Mouse (Mus musculus) central nervous system, embryonic 14 days (tissue): ENCODE measurements around the gene Vmn2r109. TPM values are rescaled to one million over a fixed set of nuclear protein-coding genes. Genes with fewer than 3 reads are reported as not detected.

Source experiments
- polyA plus RNA-seq: library from polyadenylated mRNA; depleted of rRNA; stranded (reverse); fragments of >200 nt; gene quantifications from 2 replicates; pipeline ENCODE4 v1.2.3, GENCODE M21; 2012; rRNA removed

The Vmn2r109 gene
- not detected in 2 replicates for polyA plus RNA-seq

GRCm38 (mm10) chr17:20564656-20565055 lies at the start of gene Vmn2r109:
Gene Vmn2r109 (minus strand): TSS chr17:20564756.

GRCm38 (mm10) chr17:20596323-20596722 lies 31.8 kb upstream of the Vmn2r109 start, which contains the start of gene Vmn2r110:
Gene Vmn2r110 (minus strand): TSS chr17:20596423.

GRCm38 (mm10) chr17:20497858-20498257 lies 66.7 kb downstream of the Vmn2r109 start, which contains the start of gene Vmn1r225:
Gene Vmn1r225 (plus strand): TSS chr17:20498158.

Other genes with a start within 250 kb of the Vmn2r109 start
- gene Vmn2r107, start 219.5 kb downstream of the Vmn2r109 start, polyA plus RNA-seq, result not detected in 2 replicates
- gene Vmn1r224, start 150.6 kb downstream of the Vmn2r109 start, polyA plus RNA-seq, result not detected in 2 replicates
- not detected in 2 replicates for gene Vmn2r108, start 83.4 kb downstream of the Vmn2r109 start, polyA plus RNA-seq
- gene Vmn1r225, start 66.6 kb downstream of the Vmn2r109 start, polyA plus RNA-seq, result not detected in 2 replicates
- not detected in 2 replicates for gene Vmn2r110, start 31.7 kb upstream of the Vmn2r109 start, polyA plus RNA-seq
- gene Fpr-rs3, start 60.1 kb upstream of the Vmn2r109 start, polyA plus RNA-seq, result not detected in 2 replicates
- gene Vmn1r226, start 118.1 kb upstream of the Vmn2r109 start, polyA plus RNA-seq, result not detected in 2 replicates
- gene Vmn1r227, start 165.1 kb upstream of the Vmn2r109 start, polyA plus RNA-seq, result not detected in 2 replicates
- gene Vmn1r228, start 221.4 kb upstream of the Vmn2r109 start, polyA plus RNA-seq, result not detected in 2 replicates
- gene Vmn1r229, start 246.8 kb upstream of the Vmn2r109 start, polyA plus RNA-seq, result not detected in 2 replicates